ENCODE assay signal across 8 mouse cellular contexts in the genomic region with DNA sequence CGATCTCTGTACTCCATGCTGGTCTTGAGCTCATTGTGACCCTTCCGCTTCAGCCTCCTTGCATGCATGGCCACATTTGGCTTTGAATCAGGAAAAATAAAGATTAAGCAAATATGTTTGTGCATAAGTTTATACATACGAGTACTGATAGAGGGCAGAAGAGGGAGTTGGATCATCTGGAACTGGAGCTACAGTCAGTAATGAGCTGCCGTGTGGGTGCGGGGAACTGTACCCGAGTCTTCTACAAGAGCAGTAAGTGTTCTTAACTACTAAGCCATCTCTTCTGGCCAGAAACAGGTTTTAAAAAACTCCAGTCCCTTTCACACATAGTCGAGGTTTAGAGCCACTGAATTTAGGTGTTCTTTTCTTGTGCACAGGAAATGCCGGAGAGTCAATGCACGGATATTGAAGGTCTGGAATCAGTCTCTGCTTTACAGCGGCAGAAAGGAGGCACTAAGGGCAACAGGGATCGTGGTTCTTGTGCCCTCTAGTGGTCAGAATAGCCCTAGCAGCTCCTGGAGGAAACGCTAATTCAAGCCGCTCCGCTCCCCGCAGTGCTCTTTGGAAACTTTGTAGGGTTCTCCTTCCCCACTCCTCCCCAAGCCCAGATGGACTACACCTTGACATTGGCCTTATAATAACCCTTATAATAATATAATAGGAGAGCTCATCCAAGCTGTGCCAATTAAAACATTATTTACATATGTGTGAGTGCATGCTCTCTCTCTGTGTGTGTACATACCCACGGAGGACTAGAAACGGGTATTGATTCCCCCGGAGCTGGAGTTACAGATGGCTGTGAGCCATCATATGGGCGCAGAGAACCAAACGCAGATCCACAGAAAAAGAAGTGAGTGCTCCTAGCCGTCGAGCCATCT. TPM values are rescaled to one million over a fixed set of nuclear protein-coding genes. Genes with fewer than 3 reads are reported as not detected.
DNase-seq lines count a peak whose midpoint lies in the region; ATAC-seq and TF ChIP-seq lines count a peak whose summit lies in the region.

No protein-coding gene starts in this region.

- WGBS in heart, embryonic 15.5 days, result 17% methylated on average over 22 of the region's 22 CpGs
- 19% methylated on average over 22 of the region's 22 CpGs for WGBS in liver, embryonic 12.5 days (ENCODE audit: insufficient replicate concordance)
- 18% methylated on average over 22 of the region's 22 CpGs for WGBS in stomach, postnatal 0 days

- TF ChIP-seq CTCF in stomach, postnatal 0 days (IDR thresholded peaks at IDR 0.05; ENCODE audit: low read depth), result peak; percentile 93

- H3K4me3 ChIP-seq in heart, embryonic 15.5 days, result peak overlapping the region; percentile 36
- no peak overlapping the region for H3K4me3 ChIP-seq in liver, embryonic 12.5 days
- H3K4me3 ChIP-seq in stomach, postnatal 0 days (ENCODE audit: low read depth, low read length), result no peak overlapping the region

- no peaks in the 10 kb centered on the region for H3K9me3 ChIP-seq in heart, embryonic 15.5 days (replicated peaks)
- no peaks in the 10 kb centered on the region for H3K9me3 ChIP-seq in liver, embryonic 12.5 days (replicated peaks)
- no peaks in the 10 kb centered on the region for H3K9me3 ChIP-seq in stomach, postnatal 0 days (ENCODE audit: control insufficient read depth, low read length)

- DNase-seq in ES-CJ7 (ENCODE audit: low read depth, low spot score), result peak; percentile 81
- peak; percentile 64 for DNase-seq in c-Kit-positive CD71-negative TER-119-negative erythroid progenitor cells, embryonic 14.5 days (ENCODE audit: low read depth)
- DNase-seq in fibroblast of lung, adult 2 months (ENCODE audit: low read depth), result peak; percentile 47
- DNase-seq in kidney, postnatal 10 days, result peak; percentile 86
- peak; percentile 55 to 71 for DNase-seq in natural killer cell, adult 2 months (ENCODE audit: low spot score in 2 of 2)
- peak; percentile 73 for DNase-seq in stomach, postnatal 0 days (ENCODE audit: low spot score)

- H3K4me2 ChIP-seq in heart, embryonic 15.5 days, result peak overlapping the region; percentile 55
- H3K4me2 ChIP-seq in liver, embryonic 12.5 days, result no peak overlapping the region; the same call in 1 of the 2 replicates
- peak overlapping the region; percentile 35; the same call in 1 of the 2 replicates for H3K4me2 ChIP-seq in stomach, postnatal 0 days (replicated peaks; ENCODE audit: low read depth)

- H3K36me3 ChIP-seq in heart, embryonic 15.5 days, result no peaks in the 10 kb centered on the region
- H3K36me3 ChIP-seq in liver, embryonic 12.5 days, result no peaks in the 10 kb centered on the region
- H3K36me3 ChIP-seq in stomach, postnatal 0 days (ENCODE audit: control insufficient read depth, insufficient read depth, low read length), result no peaks in the 10 kb centered on the region

- H3K4me1 ChIP-seq in heart, embryonic 15.5 days (replicated peaks), result peaks cover 9% of the 10 kb centered on the region; the same call in 1 of the 2 replicates
- H3K4me1 ChIP-seq in liver, embryonic 12.5 days, result no peaks in the 10 kb centered on the region
- no peaks in the 10 kb centered on the region for H3K4me1 ChIP-seq in stomach, postnatal 0 days (replicated peaks; ENCODE audit: control insufficient read depth, insufficient read depth)

- peak; percentile 64; the same call in 1 of the 2 replicates for ATAC-seq in heart, embryonic 15.5 days (replicated peaks; ENCODE audit: insufficient number of reproducible peaks, insufficient read depth, low FRiP score, low read depth)
- 0 out of 2 replicates have a peak, but pooled peaks have one; percentile 40 for ATAC-seq in liver, embryonic 12.5 days
- ATAC-seq in stomach, postnatal 0 days (ENCODE audit: low FRiP score, low TSS enrichment), result peak; percentile 85

- TF ChIP-seq EP300 in stomach, postnatal 0 days (optimal IDR thresholded peaks at IDR 0.05), result no peak

- H3K27me3 ChIP-seq in heart, embryonic 15.5 days, result peaks cover 18% of the 10 kb centered on the region
- H3K27me3 ChIP-seq in liver, embryonic 12.5 days (replicated peaks), result peaks cover 4% of the 10 kb centered on the region
- H3K27me3 ChIP-seq in stomach, postnatal 0 days (ENCODE audit: control insufficient read depth, insufficient read depth, low read length), result no peaks in the 10 kb centered on the region

- H3K27ac ChIP-seq in heart, embryonic 15.5 days, result peak overlapping the region; percentile 56
- H3K27ac ChIP-seq in liver, embryonic 12.5 days, result no peak overlapping the region
- H3K27ac ChIP-seq in stomach, postnatal 0 days (replicated peaks), result no peak overlapping the region

- no peak overlapping the region for H3K9ac ChIP-seq in heart, embryonic 15.5 days
- no peak overlapping the region for H3K9ac ChIP-seq in liver, embryonic 12.5 days
- H3K9ac ChIP-seq in stomach, postnatal 0 days (ENCODE audit: low read length), result no peak overlapping the region

RNA-seq across cellular contexts. Expression of a gene that starts 21.4 kb away (rescaled TPM):
- polyA plus RNA-seq in heart, embryonic 15.5 days (2015; fragmentation: Nextera tagmentation; extraction: Ambion mirVana), result 41.4 and 56.8 TPM in 2 replicates
- 20.3 and 21.2 TPM in 2 replicates for polyA plus RNA-seq in liver, embryonic 12.5 days (2016; fragmentation: Nextera tagmentation; extraction: Ambion mirVana)
- 14.4 and 17.4 TPM in 2 replicates for polyA plus RNA-seq in stomach, postnatal 0 days (2015; fragmentation: Nextera tagmentation; extraction: Ambion mirVana)

RNA-seq across cellular contexts. Expression of a gene that starts 50.3 kb away (rescaled TPM):
- polyA plus RNA-seq in heart, embryonic 15.5 days (2015; fragmentation: Nextera tagmentation; extraction: Ambion mirVana), result 3.7 and 4.0 TPM in 2 replicates
- polyA plus RNA-seq in liver, embryonic 12.5 days (2016; fragmentation: Nextera tagmentation; extraction: Ambion mirVana), result 0.97 and 1.2 TPM in 2 replicates
- polyA plus RNA-seq in stomach, postnatal 0 days (2015; fragmentation: Nextera tagmentation; extraction: Ambion mirVana), result 2.3 and 2.5 TPM in 2 replicates
